In genomic region chr16:76242850-76243249, GRCm38 (mm10) we compare ENCODE assay signal across 11 mouse cellular contexts.
DNase-seq lines count a peak whose midpoint lies in the region; ATAC-seq lines count a peak whose summit lies in the region.
"Had no signal": no experiment of that assay in that cellular context is flagged by ENCODE, and none has a peak within 500 bp of the region (broad histone marks: within the 10 kb centered on the region; RNA-seq: fewer than 3 reads in every experiment).

No protein-coding gene starts in this region.

- no peaks in the 10 kb centered on the region for H3K4me1 ChIP-seq in heart, embryonic 11.5 days (ENCODE audit: control insufficient read depth, insufficient read depth, low read length)
- H3K4me1 ChIP-seq in midbrain, embryonic 10.5 days: no peaks in the 10 kb centered on the region
- H3K4me1 ChIP-seq: heart, embryonic 12.5 days had no signal

- H3K9ac ChIP-seq in heart, embryonic 11.5 days (ENCODE audit: low read depth, low read length): no peak overlapping the region
- H3K9ac ChIP-seq: heart, embryonic 12.5 days had no signal

- H3K27me3 ChIP-seq in heart, embryonic 11.5 days (ENCODE audit: control insufficient read depth, insufficient read depth, low read length): no peaks in the 10 kb centered on the region
- no peaks in the 10 kb centered on the region for H3K27me3 ChIP-seq in midbrain, embryonic 10.5 days (ENCODE audit: low read depth, poor library complexity, severe bottlenecking)
- H3K27me3 ChIP-seq: heart, embryonic 12.5 days had no signal

- DNase-seq in 3T3-L1 (ENCODE audit: low read depth, low spot score): peak; percentile 59
- peak; percentile 24 for DNase-seq in adrenal gland, adult 8-10 months
- peak; percentile 68 to 71 for DNase-seq in cerebellum, postnatal 36 days
- peak; percentile 64 for DNase-seq in large intestine, adult 2 months (ENCODE audit: low read depth, low spot score)
- DNase-seq in natural killer cell, adult 2 months (ENCODE audit: low spot score in 2 of 2): no peak
- DNase-seq in B cell, adult 2 months: no peak
- DNase-seq in midbrain, embryonic 10.5 days (ENCODE audit: low spot score): no peak
- DNase-seq: right cerebral cortex, postnatal 14 days had no signal

- WGBS in large intestine, adult 2 months: 49% methylated on average over 2 of the region's 2 CpGs
- WGBS in heart, embryonic 11.5 days (ENCODE audit: insufficient replicate concordance): 76% methylated on average over 2 of the region's 2 CpGs
- WGBS in midbrain, embryonic 10.5 days: 89% methylated on average over 2 of the region's 2 CpGs

- ATAC-seq in heart, embryonic 11.5 days (replicated peaks; ENCODE audit: insufficient number of reproducible peaks, low FRiP score, low TSS enrichment): no peak
- ATAC-seq: forebrain, embryonic 16.5 days had no signal

- no peak overlapping the region for H3K4me3 ChIP-seq in heart, embryonic 11.5 days (ENCODE audit: low read depth, low read length)
- no peak overlapping the region for H3K4me3 ChIP-seq in midbrain, embryonic 10.5 days
- H3K4me3 ChIP-seq: heart, embryonic 12.5 days had no signal

- H3K9me3 ChIP-seq in heart, embryonic 11.5 days (replicated peaks; ENCODE audit: control insufficient read depth, low read length): no peaks in the 10 kb centered on the region
- no peaks in the 10 kb centered on the region for H3K9me3 ChIP-seq in midbrain, embryonic 10.5 days (replicated peaks)
- H3K9me3 ChIP-seq: heart, embryonic 12.5 days had no signal

- H3K27ac ChIP-seq in heart, embryonic 11.5 days (ENCODE audit: low read depth, low read length): no peak overlapping the region
- H3K27ac ChIP-seq in midbrain, embryonic 10.5 days (replicated peaks): no peak overlapping the region

- H3K36me3 ChIP-seq in heart, embryonic 11.5 days (ENCODE audit: control insufficient read depth, insufficient read depth, low read length): no peaks in the 10 kb centered on the region
- H3K36me3 ChIP-seq in midbrain, embryonic 10.5 days: no peaks in the 10 kb centered on the region
- H3K36me3 ChIP-seq: heart, embryonic 12.5 days had no signal

- no peak overlapping the region for H3K4me2 ChIP-seq in heart, embryonic 11.5 days
- H3K4me2 ChIP-seq: heart, embryonic 12.5 days had no signal

Comparison
In these comparisons a context has a peak if more than half of its experiments do, and no peak if none do; other contexts are left out.
1. DNase-seq: peak in 3T3-L1 (single experiment), adrenal gland, adult 8-10 months (single experiment), cerebellum, postnatal 36 days (2 of 2) and large intestine, adult 2 months (single experiment); none in natural killer cell, adult 2 months (0 of 2), B cell, adult 2 months (0 of 2) and midbrain, embryonic 10.5 days (single experiment).